Mouse (Mus musculus) erythroblast, embryonic 14.5 days (primary cell): Measurements from ENCODE around the gene Rgs6.

Experiments used
- GATA1 ChIP-seq: IDR thresholded peaks from 2 replicates; pipeline ENCODE4 v1.6.1; 2012; ENCODE audit warnings: low read length, inconsistent platforms, mixed read lengths
- TAL1 ChIP-seq: IDR thresholded peaks from 3 replicates; pipeline ENCODE4 v1.6.1; 2012; ENCODE audit warnings: low read length, inconsistent platforms, mixed read lengths

- no peak for TF ChIP-seq GATA1
- no peak for TF ChIP-seq TAL1
Observed at GRCm38 (mm10) chr12:83106120-83106517, 518.0 kb downstream of the Rgs6 start.
